Mouse (Mus musculus) frontal cortex, adult (tissue): ENCODE data around the gene Fxyd6.
A peak's percentile ranks its signal among the peaks of the same experiment; 100 is the strongest.

Source experiments
- ATAC-seq: cut with Nextera tagmentation; 2 replicates; pipeline ENCODE4 v1.9.2; 2017; ENCODE audit warnings: mild to moderate bottlenecking, moderate library complexity, mixed read lengths; ENCODE audit not compliant: low TSS enrichment

Gene Fxyd6

DNA sequence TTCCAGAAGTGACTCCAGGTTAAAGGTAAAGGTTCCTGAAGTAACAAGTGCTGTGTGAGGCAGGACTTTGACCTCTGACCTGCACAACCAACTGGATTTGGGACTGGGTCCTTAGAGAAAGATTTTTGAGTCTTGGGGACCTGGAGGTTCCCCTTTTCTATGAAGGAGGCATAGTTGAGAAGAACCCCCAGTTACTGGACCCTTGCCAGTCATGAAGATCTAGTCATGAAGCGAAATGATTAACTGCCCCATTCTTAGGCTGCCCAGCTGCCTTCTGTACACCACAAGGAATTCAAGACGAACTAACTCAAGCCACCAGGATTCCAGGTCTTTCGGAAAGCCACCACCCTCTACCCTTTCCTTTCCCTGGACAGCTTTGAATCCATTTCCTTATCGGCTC, 6.4 kb downstream of the Fxyd6 start:
- ATAC-seq = no peak

DNA sequence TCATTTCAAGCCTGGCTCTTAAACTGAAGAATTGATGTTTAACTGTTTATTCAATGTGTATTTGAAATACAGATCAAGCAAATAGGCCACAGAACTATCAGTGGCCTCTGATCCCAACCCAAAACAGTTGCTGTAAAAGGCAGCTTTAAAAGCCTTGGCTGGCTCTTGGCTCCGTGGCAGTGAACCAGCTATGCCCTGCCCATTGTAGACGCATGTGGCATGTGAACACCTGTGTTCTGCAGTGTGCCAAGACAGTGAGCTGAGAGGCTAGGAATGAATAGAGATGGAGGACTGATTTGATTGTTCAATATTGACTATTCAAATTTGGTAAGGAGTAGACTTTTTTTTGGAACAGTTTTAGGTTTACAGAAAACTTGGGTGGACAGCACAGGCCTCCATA, 6.9 kb downstream of the Fxyd6 start:
- ATAC-seq = no peak

DNA sequence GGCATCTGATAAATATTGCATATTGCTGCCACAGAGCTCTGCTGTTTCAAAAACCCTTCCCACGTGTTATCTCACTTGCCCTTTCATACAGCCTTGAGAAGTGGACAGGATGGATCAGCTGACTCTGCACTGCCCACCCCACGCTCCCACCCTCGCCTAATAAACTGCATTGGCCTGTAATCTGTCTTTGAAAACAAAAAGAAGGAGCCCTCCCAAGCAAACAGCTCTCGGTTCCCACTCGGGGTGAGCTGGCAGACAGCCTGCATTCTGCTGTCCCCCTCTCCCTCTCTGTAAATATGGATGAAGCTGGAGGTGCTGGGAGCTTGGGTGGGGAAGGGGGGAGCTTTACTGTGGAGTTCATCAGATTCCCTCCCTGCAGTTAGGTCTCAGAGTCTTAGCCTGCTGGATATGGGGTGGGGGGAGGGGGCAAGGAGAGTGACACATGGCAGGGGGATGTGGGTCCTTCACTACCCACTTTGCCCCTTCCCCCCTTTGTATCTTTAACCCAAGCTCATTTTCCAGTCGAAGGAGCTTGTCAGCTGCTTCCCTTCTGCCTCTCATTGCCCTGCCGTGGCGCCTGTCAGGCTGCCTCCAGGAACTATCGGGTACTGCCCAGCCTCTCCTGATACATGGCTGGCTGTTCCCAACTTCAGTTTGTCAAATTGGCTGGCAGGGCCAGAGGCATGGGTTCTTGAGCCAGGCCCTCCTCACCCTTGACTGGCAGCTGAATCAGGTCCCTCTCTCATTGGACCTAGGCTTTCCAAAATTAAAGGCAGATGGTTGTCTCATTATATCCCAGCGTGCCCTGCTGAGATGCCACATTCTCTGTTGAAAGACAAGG, 10.6 kb downstream of the Fxyd6 start:
- ATAC-seq = no peak

DNA sequence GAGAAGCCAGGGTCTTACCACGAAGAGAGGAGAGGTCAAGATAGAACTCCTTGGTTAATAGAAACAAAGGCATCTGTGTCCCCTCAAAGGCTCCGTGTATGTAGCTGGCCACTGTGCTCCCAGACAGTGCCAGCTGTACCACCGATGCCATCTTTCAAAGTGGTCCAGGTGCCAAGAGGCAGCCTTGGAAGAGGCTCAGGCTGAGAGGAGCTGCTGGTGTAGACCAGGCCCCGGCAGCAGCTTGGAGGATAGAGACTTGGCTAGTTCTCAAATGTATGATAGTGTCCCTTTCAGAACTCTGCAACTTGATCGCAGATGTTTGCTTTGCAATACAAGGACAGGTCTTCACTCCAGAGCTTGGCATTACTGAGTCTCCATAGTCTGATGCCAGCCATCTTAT, 12.4 kb downstream of the Fxyd6 start:
- ATAC-seq = no peak

DNA sequence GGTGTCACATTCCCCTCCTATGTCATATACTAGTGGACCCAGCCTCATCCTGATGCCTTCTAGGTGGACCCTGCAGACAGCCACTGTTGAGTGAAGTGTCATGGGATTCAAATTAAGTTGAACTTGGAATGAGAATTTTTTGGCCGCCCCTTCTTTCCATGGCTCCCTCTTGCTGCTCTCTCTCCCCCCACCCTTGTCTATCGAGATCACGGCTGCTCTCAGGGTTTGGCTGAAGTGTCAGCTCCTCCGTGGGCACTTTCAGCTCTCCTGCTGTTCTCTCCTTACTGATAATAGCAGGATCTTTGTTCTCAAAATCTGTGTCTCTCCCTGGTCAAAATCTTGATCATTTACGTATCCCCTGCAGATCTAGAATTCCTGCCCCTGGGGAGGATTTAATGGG, 12.8 kb downstream of the Fxyd6 start:
- no peak for ATAC-seq

DNA sequence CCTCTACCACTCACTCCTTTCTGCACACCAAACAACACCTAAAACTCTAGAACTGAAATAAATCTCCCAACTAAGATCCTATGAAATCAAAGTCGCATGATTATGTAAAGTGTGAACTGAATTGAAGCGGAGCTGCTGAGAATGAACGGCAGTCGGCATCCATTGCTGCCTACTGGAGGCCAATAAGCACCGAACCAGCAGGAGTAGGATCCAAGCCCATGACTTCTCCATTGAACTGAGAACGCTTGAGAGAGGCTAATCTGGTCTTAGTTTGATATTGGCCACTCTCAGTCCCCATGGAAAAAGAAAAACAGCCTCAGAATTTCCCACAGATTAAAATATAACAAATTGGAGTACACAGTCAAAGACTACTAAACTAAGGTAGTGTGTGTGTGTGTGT, 13.9 kb downstream of the Fxyd6 start:
- ATAC-seq = no peak

DNA sequence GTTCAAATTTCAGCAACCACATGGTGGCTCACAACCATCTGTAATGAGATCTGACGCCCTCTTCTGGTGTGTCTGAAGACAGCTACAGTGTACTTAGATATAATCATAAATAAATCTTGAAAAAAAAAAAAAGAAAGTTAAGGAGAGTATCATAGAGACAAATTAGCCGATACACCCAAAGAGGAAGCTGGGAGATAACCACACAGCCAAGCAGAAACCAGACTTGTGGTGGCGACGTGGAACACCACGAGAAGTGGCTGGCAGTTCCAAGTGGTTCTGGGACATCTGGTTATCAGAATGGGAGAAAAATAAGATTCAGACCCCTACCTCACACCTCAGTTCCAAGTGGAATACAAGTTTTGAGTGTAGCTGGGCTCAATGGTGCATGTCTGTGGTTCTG, 16.7 kb downstream of the Fxyd6 start:
- ATAC-seq = no peak

DNA sequence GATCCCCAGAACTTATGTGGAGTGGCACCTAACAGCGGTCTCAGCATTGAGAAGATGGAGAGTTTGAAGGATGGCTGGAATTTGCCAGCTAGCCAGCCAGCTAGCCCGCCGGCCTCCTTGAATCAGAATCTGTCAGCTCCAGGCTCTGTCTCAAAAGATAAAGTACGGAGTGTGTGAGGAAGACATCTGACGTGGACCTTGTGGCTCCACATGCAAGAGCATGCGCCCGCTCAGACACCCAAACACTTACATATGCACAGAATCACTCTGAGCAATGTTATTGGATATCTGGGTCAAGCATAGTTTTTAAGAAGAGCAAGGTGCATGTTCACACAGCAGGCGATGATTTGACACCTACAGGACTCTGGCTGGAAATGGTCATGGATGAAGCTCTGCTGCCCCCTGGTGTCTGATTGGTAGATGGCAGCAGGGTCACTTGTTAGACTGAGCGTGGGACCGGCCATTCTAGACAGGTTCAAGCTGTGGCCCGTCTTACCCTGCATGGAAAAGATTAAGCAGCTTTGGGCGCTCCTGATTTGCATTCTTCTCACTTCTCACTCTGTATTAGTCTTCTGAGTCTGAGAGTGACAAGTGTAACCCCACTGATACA, 18.5 kb downstream of the Fxyd6 start:
- peak; percentile 83 for ATAC-seq

DNA sequence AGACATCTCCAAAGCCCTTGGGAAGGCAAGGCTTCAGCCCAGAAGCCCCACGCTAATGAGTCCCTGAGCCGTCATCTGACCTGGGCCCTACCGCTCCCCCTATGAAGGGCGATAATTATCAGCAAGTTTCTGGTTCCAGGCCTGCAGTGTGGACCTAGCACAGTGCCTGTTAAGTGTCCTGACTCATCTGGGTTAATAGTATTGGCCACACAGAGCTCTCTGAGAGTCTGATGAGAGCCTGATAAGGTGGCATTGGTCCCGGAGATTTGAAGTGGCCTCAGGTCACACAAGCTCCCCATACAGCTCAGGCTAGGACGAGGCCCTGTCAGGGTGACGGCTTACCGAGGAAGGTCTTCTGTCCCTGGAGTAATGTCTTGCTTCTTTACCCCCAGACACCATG, 19.6 kb downstream of the Fxyd6 start:
- ATAC-seq = no peak

DNA sequence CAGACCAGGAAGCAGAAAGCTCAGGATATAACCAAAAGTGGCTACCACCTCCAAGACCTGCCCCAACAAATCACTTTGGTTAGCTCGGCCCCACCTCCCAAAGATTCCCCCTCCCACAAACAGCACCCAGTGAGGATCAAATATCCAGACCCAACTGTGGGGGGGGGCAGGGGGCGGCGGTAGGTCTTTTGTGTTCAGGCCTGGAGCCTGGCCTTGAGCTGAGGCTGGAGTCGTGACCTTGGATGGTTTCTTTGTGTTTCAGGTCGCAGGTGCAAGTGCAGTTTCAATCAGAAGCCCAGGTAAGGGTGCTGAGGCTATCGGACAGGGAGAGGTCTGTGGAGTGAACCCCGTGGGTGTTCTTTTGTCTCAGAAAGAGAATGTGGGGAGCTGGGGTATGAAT, 21.3 kb downstream of the Fxyd6 start:
- ATAC-seq = no peak

DNA sequence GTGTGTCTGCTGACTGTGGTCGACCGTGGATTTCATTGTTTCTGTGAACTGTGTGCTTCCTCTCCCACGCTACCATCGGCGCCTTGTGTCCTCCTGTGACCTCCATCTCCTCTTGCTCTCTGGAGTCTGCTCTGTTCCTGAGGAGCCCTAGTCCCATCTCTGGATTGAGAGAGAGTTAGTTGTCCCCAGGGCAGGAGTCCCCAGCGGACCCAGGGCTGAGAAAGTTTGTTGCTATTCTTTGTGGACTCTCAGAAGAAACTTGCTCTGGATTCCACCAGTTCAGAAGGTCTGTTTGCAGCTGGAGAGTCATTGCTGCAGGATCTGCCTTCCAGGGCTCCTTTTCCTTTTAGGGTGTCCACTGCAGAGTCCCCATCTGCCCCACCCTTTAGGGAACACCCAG, 25.2 kb downstream of the Fxyd6 start:
- ATAC-seq = no peak

DNA sequence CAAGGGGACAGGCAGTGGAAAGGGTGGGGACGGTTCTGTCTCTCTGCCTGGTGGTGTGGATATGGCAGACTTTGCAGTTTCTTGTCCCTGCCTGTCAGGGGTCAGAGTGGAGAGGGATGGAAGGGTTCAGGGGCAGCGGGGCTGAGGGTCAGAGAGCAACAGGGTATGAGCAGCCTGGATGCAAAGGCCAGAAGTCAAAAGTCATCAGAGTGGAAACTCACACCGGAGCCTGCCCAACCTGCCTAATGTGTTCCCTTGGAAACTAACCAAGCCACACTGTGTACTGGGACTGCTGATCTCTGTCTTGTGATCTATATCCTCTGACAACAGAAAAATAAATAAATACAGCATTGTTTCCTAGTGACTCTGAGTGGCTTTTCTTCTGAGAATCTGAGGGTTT, 25.8 kb downstream of the Fxyd6 start:
- ATAC-seq = no peak

DNA sequence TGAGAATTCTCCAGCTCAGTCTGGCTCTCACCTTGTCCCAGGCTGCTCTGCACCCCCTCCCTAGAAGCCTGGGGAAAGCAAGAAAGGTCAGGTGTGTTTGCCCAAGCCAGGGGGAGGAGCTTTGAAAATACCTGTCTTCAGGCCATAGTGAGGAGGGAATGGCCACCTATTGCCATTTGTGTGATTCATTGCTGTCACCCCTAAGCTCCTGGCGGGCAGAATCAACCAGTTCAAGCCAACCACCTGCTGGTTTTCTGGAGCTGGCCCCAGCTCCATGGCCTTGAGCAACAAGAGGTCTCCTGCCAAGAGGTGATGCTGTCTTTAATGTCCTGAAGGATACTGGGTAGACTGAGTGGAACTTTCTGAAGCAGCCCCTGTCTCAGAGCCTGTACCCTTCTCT, 28.4 kb downstream of the Fxyd6 start:
- no peak for ATAC-seq

DNA sequence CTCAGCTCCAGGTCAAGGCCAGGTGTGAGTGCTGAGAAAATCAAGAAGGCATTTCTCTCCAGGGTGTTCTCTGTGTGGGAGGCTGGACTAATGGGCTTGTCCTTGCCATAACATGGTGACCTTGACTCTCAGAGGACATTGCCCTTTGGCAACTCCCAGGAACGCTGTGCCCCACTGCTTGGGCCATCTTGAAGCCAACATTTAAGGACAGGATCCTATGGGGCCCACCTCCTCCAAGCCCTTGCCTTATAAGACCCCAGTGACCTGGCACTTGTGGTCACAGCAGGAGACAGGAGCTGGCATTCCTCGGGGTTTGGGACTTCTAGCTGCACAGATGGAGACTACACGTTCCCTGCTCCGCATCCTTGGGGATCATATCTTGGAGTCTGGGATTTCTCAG, 29.4 kb downstream of the Fxyd6 start, which contains the start of gene Fxyd2:
Gene Fxyd2, plus strand, starts transcription at position 236 of the 400 bp plus-strand sequence.
- no peak for ATAC-seq

DNA sequence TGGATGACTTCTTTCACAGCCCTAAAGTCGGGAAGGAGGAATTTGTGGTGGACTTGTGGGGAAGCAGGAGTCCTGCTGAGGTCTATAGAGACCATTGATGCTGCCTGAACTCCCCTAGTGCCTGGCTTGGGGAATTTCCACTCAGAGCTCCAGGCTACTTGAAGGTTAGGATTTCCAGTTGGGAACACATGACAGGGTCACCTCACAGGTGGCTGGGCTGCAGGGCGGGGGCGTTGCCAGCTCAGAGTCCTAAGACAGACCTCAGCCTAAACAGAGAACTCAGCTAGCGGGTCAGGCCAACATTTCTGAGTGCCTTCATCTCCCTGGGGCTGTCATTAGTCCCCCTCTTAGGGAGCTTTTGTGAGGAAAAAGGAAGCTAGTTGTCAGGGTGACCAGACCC, 31.9 kb downstream of the Fxyd6 start:
- ATAC-seq = no peak

DNA sequence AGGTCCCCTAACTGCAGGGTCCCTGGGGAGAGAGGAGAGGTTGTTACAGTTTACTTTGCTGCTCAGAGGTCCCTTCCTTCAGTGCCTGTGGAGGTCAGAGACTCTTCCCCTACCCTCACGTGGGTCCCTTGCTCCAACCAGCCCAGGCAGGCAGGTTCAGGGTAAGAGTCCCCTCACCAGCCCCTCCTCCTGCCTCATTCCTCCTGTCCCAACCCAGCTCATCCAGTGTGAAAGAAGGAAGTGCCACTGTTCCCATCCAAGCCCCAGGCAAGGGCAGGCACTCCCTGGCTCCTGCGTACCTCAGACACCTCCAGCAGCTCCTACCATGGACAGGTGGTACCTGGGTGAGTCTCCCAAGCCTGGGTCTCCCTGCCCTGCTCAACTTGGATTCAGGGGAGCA, 33.0 kb downstream of the Fxyd6 start:
- ATAC-seq = no peak

DNA sequence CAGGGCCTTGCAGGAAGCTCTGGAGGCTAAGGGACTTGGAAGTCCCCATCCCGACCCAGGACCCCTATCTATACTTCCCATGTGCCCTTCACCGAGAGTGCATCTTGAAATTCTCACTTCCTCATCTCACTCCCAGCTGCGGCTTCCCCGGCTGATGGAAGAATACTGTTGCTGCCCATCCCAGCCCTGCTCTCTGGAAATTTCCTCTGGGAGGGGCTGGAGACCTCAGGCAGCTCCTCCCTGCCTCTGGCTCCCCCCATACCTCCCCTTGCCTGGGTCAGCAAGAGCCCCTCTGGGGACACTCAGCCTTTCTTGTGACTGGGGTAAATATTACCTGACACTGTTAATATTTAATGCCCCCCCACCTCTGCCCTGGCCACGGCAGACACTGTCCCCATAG, 35.7 kb downstream of the Fxyd6 start:
- ATAC-seq = no peak

DNA sequence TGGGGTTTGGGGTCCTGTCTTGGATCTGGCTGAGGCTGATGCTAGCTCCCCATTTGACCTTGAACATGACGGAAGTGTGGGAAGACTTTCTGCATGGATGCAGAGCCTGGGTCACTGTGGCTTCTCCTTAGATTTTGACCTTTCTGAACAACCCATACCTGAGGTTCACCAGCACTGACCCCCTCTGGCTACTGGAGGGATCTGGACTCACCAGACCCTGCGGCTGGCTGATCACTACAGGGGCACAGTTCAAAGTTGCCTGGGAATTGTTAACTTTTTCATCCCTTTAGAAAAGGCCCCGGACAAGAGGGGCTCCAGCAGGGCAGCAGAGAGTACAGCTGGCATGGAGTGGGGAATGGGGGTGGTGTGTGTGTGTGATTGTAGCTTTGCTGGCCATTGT, 36.8 kb downstream of the Fxyd6 start:
- no peak for ATAC-seq

DNA sequence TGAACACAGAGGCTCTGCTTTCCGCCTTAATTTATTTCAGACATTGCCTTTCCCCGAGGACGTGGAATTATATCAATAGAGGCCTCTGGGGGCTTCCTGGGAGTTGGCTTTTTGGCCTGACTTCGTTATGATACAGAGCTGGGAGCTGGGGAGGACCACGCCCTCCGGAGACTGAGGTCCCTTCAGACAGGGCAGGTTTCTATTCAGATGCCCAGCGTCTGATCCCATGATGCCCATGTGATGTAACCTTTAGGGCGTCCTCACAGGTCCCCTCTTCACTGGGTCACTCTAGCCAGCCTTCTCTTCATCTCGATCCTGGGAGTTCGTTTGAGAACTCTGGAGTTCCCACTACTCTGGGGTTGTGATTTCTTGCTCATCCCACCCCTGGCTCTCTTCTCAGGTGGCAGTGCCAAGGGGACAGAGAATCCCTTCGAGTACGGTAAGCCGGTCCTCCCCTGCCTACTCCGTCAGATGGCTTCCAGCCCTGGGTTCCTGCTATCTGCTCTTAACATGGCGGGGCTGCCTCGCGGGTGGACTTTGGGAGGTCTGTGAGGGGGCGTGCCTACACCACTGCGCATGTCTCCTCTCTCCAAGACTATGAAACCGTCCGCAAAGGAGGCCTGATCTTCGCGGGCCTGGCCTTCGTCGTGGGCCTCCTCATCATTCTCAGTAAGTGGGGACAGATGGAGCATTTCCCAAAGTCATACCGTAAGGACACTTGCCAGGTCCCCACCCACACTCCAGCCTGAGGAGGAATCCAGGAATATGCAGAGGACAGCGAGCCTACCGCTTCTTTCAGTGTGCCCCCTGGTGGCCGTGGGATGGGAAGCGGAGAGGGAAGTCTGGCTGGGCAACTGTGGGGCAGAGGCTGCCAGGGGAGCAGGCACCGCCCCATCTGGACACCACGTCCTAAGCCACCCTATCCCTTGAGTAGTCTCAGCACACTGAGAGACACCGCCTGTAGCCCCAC, 38.0 kb downstream of the Fxyd6 start:
- peak; percentile 88 for ATAC-seq

DNA sequence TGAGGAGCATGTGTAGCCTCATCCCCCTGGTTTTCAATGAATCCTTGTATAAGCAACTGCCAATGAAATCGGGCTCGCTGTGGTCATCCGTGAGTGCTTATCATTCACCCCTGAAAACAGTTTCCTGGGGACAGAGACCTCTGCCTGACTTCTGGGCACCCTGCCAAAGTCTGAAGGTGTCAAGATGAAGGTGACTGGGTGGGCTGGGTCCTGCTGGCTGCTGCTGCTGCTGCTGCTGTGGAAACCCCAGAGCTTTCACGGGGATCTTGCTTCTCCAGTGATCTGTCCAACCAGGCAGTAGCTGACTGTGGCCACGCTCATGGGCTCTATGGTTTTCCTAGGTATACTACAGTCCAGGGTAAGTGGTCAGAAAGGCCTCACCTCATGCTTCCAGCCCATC, 40.2 kb downstream of the Fxyd6 start:
- ATAC-seq = no peak

DNA sequence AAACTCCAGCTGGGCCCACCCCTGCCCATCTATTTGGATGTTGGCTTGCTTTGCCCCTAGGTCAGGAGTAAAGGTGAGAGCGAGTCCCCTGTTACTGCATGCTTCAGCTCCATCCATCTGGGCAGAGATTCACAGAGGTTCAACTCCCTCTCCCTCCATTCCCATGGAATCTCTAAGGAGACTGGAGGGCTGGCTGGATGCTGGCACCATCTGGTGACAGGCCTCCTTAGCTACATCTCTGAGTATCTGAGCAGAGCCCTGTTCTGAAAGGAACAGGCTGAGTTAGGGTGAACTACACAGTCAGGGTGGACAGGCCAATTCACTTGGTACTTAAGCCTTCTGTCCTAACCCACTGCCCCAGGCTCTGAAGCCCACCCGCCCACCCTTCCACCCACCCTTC, 40.6 kb downstream of the Fxyd6 start:
- ATAC-seq = no peak

DNA sequence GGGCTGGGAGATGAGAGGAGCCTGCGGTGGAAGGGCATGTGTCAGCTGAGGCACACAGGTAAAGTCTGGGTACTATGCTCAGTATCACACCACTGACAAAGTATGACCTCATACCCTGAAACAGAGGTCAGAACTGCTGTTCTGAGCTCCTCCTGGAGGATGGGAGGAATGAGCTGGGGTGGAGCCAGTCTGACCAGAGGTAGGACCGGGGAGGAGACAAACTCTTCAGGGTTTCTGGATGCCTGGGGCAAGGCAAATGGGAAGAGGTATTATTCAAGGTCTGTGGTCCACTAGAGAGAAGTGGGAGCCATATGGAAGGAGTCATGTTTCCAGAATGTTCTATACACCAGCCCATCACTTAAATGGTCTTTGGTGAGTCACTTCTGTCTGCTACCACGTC, 41.1 kb downstream of the Fxyd6 start:
- no peak for ATAC-seq

DNA sequence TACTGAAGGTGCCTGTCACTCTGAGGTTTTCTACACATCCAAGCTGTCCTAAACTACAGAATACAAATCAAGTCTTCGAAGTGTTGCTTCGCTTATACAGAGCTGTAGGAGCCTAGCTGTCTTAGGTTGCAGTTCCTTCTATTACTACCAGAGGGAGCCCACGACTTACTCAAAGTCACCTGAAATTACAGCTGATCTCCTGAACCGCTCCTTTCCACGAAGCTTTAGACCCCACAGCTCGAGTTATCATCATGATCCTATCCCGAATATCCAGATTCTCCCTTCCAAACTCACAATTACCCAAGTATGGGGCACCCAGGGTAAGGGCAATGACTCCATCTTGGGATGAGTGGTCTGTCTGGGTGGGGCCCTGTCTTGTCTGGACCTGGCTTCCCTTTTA, 41.8 kb downstream of the Fxyd6 start:
- peak; percentile 32 for ATAC-seq
